14 mouse cellular contexts compared by ENCODE assay signal in genomic region chr2:59596545-59596944, GRCm38 (mm10). TPM values are rescaled to one million over a fixed set of nuclear protein-coding genes. Genes with fewer than 3 reads are reported as not detected.
A peak's percentile ranks its signal among the peaks of the same experiment; 100 is the strongest.
DNase-seq lines count a peak whose midpoint lies in the region; TF ChIP-seq lines count a peak whose summit lies in the region.
"Had no signal": no experiment of that assay in that cellular context is flagged by ENCODE, and none has a peak within 500 bp of the region (broad histone marks: within the 10 kb centered on the region; RNA-seq: fewer than 3 reads in every experiment).

No protein-coding gene starts in this region.

- H3K4me1 ChIP-seq in bone marrow, adult 2 months (ENCODE audit: control insufficient read depth, insufficient read depth, low read length), result no peaks in the 10 kb centered on the region

- H3K27ac ChIP-seq in left cerebral cortex, adult 2 months, result no peak overlapping the region
- no peak overlapping the region for H3K27ac ChIP-seq in bone marrow, adult 2 months (ENCODE audit: control insufficient read depth, insufficient read depth, low read depth, low read length, poor library complexity)
- H3K27ac ChIP-seq: embryonic facial prominence, embryonic 12.5 days; forebrain, embryonic 13.5 days; limb, embryonic 12.5 days had no signal

- H3K4me3 ChIP-seq in left cerebral cortex, adult 2 months, result no peak overlapping the region
- H3K4me3 ChIP-seq in bone marrow, adult 2 months (replicated peaks; ENCODE audit: control insufficient read depth, low read depth, low read length), result no peak overlapping the region
- H3K4me3 ChIP-seq: embryonic facial prominence, embryonic 12.5 days; forebrain, embryonic 13.5 days; limb, embryonic 12.5 days; myocyte had no signal

- no peak for DNase-seq in left cerebral cortex, adult 2 months (ENCODE audit: extremely low spot score in 1 of 2, low spot score in 2 of 2)
- DNase-seq in left cerebral cortex, adult 9 months (ENCODE audit: low spot score in 2 of 2), result no peak
- DNase-seq in 416B (ENCODE audit: low read depth) (peak; percentile 68), A20 (ENCODE audit: low read depth, low spot score) (peak; percentile 21)
- DNase-seq in urinary bladder, postnatal 25 days (ENCODE audit: low spot score), result no peak
- no peak for DNase-seq in frontal cortex, postnatal 10 days (ENCODE audit: low spot score in 2 of 2)
- DNase-seq in adrenal gland, postnatal 14 days, result no peak
- DNase-seq: cerebellum, adult 9-10 months; gastrocnemius, postnatal 14 days had no signal

- TF ChIP-seq CTCF in left cerebral cortex, adult 2 months (IDR thresholded peaks at IDR 0.05), result peak; percentile 7; the same call in 1 of the 2 replicates
- TF ChIP-seq CTCF in bone marrow, adult 2 months (IDR thresholded peaks at IDR 0.05; ENCODE audit: control insufficient read depth, insufficient read depth, low read length), result peak; percentile 22; the same call in 1 of the 2 replicates

- 67% methylated on average over 8 of the region's 8 CpGs for WGBS in bone marrow, adult 2 months

- intact Hi-C loops in left cerebral cortex, adult 2 months (cut with DNase I), result no loop called here

- TF ChIP-seq POLR2A in bone marrow, adult 2 months (IDR thresholded peaks at IDR 0.05; ENCODE audit: borderline replicate concordance, control insufficient read depth, low read depth, low read length), result no peak

RNA-seq across cellular contexts. Expression of gene Tanc1, which starts 15.3 kb away (rescaled TPM):
- 10 to 100 TPM; 26.3 to 32.3 TPM for total RNA-seq in left cerebral cortex, adult 2 months (2021)
- 5.9 and 7.4 TPM in 2 replicates for polyA plus RNA-seq in bone marrow, adult 2 months (2011; ENCODE audit: insufficient read depth, insufficient read length, low replicate concordance, missing spikeins)
- total RNA-seq in adrenal gland, postnatal 14 days (2021), result 19.9 and 24.9 TPM in 2 replicates

Comparison
In these comparisons a context has a peak if more than half of its experiments do, and no peak if none do; other contexts are left out.
1. DNase-seq: peak in 416B (single experiment) and A20 (single experiment); none in left cerebral cortex, adult 2 months (0 of 2), left cerebral cortex, adult 9 months (0 of 2), urinary bladder, postnatal 25 days (single experiment), frontal cortex, postnatal 10 days (0 of 2) and adrenal gland, postnatal 14 days (single experiment).